Mouse (Mus musculus) embryonic facial prominence, embryonic 10.5 days (tissue): Measurements from ENCODE around the gene Arid1b. TPM values are rescaled to one million over a fixed set of nuclear protein-coding genes. Genes with fewer than 3 reads are reported as not detected.

ENCODE experiments used
- DNase-seq: peaks from one replicate; pipeline ENCODE4 v3.0.0-alpha.2; 2017; ENCODE audit warnings: low spot score
- H3K27ac ChIP-seq: fragments of 300-500 bp; sonication (generic); replicated peaks from 2 replicates; pipeline ENCODE4 v1.5.1; 2016; ENCODE audit warnings: mild to moderate bottlenecking
- H3K27me3 ChIP-seq: fragments of 300-500 bp; sonication (generic); replicated peaks from 2 replicates; pipeline ENCODE4 v1.6.1; 2016; ENCODE audit warnings: low read depth, mild to moderate bottlenecking; ENCODE audit not compliant: poor library complexity, severe bottlenecking
- H3K36me3 ChIP-seq: fragments of 300-500 bp; sonication (generic); replicated peaks from 2 replicates; pipeline ENCODE4 v1.6.1; 2016; ENCODE audit warnings: mild to moderate bottlenecking, moderate library complexity
- H3K4me1 ChIP-seq: fragments of 300-500 bp; sonication (generic); 2 replicates; pipeline ENCODE4 v1.6.1; 2016
- H3K4me3 ChIP-seq: fragments of 300-500 bp; sonication (generic); 2 replicates; pipeline ENCODE4 v1.5.1; 2016; ENCODE audit warnings: mild to moderate bottlenecking, moderate library complexity
- H3K9me3 ChIP-seq: fragments of 300-500 bp; sonication (generic); 2 replicates; pipeline ENCODE4 v1.6.1; 2016; ENCODE audit warnings: mild to moderate bottlenecking
- WGBS: fragments of 180-500 bp; shearing (Covaris S2); methylation state at CpG from one replicate; pipeline ENCODE4 v1.1.7; 2016; 5-methylcytosine and 5-hydroxymethylcytosine counted together
- polyA plus RNA-seq: library from polyadenylated mRNA; unstranded; fragments of >200 nt; fragmentation: Nextera tagmentation; extraction: Ambion mirVana; gene quantifications from 2 replicates; pipeline ENCODE4 v1.2.1, GENCODE M21; 2016

Arid1b gene
- polyA plus RNA-seq, 1 experiment from 2014 or later, result 12.4 TPM

DNA sequence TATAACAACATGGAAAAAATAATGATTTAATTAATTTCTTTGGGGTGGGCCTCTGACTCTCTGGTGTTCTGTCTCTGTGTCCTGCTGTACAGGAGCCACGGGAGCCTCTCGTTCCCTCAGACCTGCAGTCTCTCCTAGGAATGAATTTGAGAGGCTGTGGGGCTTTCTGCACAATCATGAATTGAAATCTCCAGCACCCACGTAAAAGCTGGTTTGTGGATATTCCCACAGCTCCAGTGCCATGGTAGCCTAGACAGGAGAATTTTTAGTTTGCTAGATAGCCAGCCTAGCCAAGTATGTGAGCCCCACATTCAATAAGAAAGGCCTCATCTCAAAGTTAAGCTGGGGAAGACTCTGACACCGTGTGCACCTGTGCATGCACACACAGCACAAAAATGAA lies 335.3 kb downstream of the Arid1b start:
- 89% methylated on average over 4 of the region's 4 CpGs for WGBS
- Histone ChIP-seq H3K4me3 (no peak overlapping the region), H3K9me3 (no peaks in the 10 kb centered on the region), H3K27ac (no peak overlapping the region), H3K4me1 (peaks cover 8% of the 10 kb centered on the region), H3K36me3 (peaks cover 89% of the 10 kb centered on the region), H3K27me3 (peaks cover 30% of the 10 kb centered on the region)
- DNase-seq, result no peak

DNA sequence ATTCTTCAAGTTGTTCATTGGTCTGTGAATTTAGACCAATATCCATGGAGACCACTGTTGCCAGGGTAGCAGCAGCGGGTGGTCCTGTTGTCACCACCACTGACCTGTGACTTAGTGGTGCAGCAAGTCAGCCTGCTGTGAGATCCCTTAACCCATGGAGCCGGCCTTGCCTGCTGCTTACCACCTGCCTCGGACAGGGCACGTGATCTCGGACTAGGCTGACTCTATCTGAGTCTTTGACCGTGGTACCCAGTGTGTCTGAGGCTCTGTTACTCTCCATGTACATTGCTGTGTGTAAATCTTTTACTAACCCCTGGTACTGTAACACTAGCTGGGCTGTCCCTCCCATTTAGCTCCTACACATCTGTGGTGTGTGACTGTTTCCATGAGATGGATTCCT lies 335.9 kb downstream of the Arid1b start:
- no peak overlapping the region for H3K27ac ChIP-seq
- no peaks in the 10 kb centered on the region for H3K9me3 ChIP-seq
- peaks cover 30% of the 10 kb centered on the region for H3K27me3 ChIP-seq
- H3K36me3 ChIP-seq, result peaks cover 94% of the 10 kb centered on the region
- no peak overlapping the region for H3K4me3 ChIP-seq
- 80% methylated on average over 6 of the region's 6 CpGs for WGBS
- no peak for DNase-seq
- peaks cover 2% of the 10 kb centered on the region for H3K4me1 ChIP-seq

DNA sequence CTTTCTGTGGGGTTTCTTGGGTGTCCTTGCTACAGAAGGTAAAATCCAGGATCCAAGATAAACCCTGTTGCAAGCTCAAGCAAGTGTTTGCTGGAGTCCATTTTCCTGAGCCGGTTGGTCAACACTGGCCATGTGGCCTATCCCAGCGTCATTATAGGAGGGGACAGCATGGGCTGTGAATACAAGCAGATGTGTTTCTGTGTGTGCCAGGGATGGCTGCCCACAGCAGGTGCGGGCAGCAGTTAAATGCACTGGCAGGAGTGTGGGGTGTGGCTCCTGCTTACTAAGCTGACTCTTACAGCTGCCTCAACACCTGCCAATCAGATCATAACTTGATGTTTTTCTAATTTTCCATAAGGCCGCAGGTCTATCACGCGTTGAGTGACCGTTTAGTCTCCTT lies 336.5 kb downstream of the Arid1b start:
- no peak for DNase-seq
- Histone ChIP-seq H3K27me3 (peaks cover 26% of the 10 kb centered on the region), H3K36me3 (peaks cover 97% of the 10 kb centered on the region), H3K4me3 (no peak overlapping the region), H3K9me3 (no peaks in the 10 kb centered on the region), H3K27ac (no peak overlapping the region), H3K4me1 (no peaks in the 10 kb centered on the region)
- WGBS, result 93% methylated on average over 7 of the region's 7 CpGs

DNA sequence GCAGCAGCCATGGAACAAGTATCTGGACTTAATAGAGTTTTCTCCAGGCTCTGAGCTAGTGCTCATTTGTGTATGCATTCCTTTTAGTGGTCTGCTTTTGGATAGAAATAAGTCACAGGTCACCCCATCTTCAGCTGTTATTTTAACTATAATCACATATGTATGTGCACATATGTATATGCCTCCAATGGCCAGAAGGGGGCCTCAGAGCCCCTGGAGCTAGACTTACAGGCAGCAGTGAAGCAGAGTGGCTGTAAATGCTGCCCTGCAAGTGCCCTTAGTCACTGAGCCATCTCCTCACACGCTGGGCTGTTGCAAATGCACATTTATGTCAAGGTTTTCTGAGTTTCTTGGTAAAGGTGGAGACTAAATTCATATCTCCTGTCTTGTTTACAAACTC lies 337.3 kb downstream of the Arid1b start:
- DNase-seq, result no peak
- Histone ChIP-seq H3K27ac (no peak overlapping the region), H3K4me1 (no peaks in the 10 kb centered on the region), H3K36me3 (peaks cover 98% of the 10 kb centered on the region), H3K27me3 (peaks cover 19% of the 10 kb centered on the region), H3K9me3 (no peaks in the 10 kb centered on the region), H3K4me3 (no peak overlapping the region)
- 85% methylated on average over 1 of the region's 1 CpGs for WGBS

DNA sequence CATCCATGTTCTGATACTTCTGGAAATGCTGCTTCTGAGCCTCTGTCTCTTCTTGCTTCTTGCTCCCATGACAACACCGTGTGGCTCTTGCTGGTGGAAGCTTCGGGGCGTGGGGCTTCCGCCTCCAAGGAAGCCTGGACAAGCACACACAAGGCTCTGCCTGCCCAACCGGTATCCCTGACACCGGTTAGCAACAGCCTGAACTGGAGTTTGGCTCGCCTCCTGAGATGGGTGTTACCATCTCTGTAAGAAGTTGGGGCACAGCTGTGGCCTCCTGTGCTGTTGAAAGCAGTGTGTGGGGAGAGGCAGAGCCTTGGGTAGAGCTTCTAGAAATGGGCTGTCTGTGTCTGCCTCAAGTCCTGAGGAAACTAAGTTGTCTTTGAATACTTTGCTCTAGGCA lies 340.4 kb downstream of the Arid1b start:
- no peaks in the 10 kb centered on the region for H3K27me3 ChIP-seq
- no peak for DNase-seq
- 0 out of 2 replicates have a peak, but pooled peaks cover 6% of the 10 kb centered on the region for H3K9me3 ChIP-seq
- 96% methylated on average over 7 of the region's 7 CpGs for WGBS
- no peaks in the 10 kb centered on the region for H3K4me1 ChIP-seq
- no peak overlapping the region for H3K27ac ChIP-seq
- H3K4me3 ChIP-seq, result no peak overlapping the region
- peaks cover 98% of the 10 kb centered on the region for H3K36me3 ChIP-seq

DNA sequence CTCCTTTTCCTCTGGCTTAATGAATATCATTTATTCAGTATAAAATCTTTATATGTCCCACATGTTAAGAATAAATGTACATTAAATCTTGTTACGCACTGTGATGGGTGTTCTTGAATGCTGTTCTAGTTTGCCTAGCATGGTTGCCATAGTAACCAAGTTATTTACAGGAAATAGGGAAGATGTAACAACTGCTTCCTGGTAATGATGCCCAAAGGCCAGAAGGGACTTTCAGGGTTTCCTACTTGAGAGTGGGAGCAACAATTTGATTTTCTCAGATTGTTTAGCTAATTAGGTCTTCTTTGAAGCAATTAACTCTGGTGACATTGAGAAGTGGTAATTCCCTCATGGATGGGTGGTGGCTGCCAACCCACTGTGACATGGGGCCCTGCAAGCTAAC lies 350.3 kb downstream of the Arid1b start:
- no peaks in the 10 kb centered on the region for H3K4me1 ChIP-seq
- H3K4me3 ChIP-seq, result no peak overlapping the region
- H3K27ac ChIP-seq, result no peak overlapping the region
- WGBS, result 93% methylated on average over 1 of the region's 1 CpGs
- no peaks in the 10 kb centered on the region for H3K9me3 ChIP-seq
- peaks cover 61% of the 10 kb centered on the region for H3K36me3 ChIP-seq
- H3K27me3 ChIP-seq, result no peaks in the 10 kb centered on the region
- DNase-seq, result no peak

DNA sequence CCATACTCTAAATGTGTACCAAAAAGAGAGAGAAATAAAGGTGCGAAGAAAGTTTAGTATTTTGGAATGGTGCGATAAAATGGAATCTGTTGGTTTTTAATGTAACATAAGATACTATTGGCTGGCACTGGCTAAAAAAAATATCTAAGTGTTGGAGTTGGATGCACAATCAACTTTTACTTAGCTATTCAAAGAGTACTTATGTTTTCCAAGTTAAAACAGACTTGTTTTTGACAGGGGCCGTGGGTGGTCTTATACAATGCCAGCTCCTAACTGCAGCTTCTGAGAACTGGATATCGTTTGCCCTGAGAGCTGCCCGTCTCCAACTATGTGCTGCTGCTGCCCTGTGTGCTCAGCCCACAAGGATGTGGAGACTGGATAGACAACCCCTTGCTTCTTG lies 351.7 kb downstream of the Arid1b start:
- Histone ChIP-seq H3K27ac (no peak overlapping the region), H3K4me1 (no peaks in the 10 kb centered on the region), H3K4me3 (no peak overlapping the region), H3K9me3 (no peaks in the 10 kb centered on the region), H3K27me3 (no peaks in the 10 kb centered on the region), H3K36me3 (peaks cover 47% of the 10 kb centered on the region)
- DNase-seq, result no peak
- WGBS, result 95% methylated on average over 5 of the region's 5 CpGs

- H3K4me3 ChIP-seq, result no peak overlapping the region
- 82% methylated on average over 5 of the region's 5 CpGs for WGBS
- H3K27me3 ChIP-seq, result no peaks in the 10 kb centered on the region
- no peaks in the 10 kb centered on the region for H3K36me3 ChIP-seq
- H3K27ac ChIP-seq, result no peak overlapping the region
- no peaks in the 10 kb centered on the region for H3K9me3 ChIP-seq
- no peak for DNase-seq
- no peaks in the 10 kb centered on the region for H3K4me1 ChIP-seq
These were observed 358.8 kb downstream of the Arid1b start for GRCm38 (mm10) chr17:5352901-5353300.

GRCm38 (mm10) chr17:5360759-5361158 lies 366.6 kb downstream of the Arid1b start:
- H3K9me3 ChIP-seq, result no peaks in the 10 kb centered on the region
- H3K36me3 ChIP-seq, result no peaks in the 10 kb centered on the region
- H3K27ac ChIP-seq, result no peak overlapping the region
- peaks cover 3% of the 10 kb centered on the region; the same call in 1 of the 2 replicates for H3K4me1 ChIP-seq
- no peak for DNase-seq
- no peaks in the 10 kb centered on the region for H3K27me3 ChIP-seq
- H3K4me3 ChIP-seq, result no peak overlapping the region
- 67% methylated on average over 2 of the region's 2 CpGs for WGBS

- H3K9me3 ChIP-seq, result no peaks in the 10 kb centered on the region
- DNase-seq, result no peak
- no peaks in the 10 kb centered on the region for H3K36me3 ChIP-seq
- H3K4me3 ChIP-seq, result no peak overlapping the region
- 84% methylated on average over 8 of the region's 8 CpGs for WGBS
- H3K27me3 ChIP-seq, result no peaks in the 10 kb centered on the region
- no peak overlapping the region for H3K27ac ChIP-seq
- no peaks in the 10 kb centered on the region; the same call in 1 of the 2 replicates for H3K4me1 ChIP-seq
These were observed 371.9 kb downstream of the Arid1b start for GRCm38 (mm10) chr17:5365992-5366398.

GRCm38 (mm10) chr17:5371032-5371431 lies 376.9 kb downstream of the Arid1b start:
- DNase-seq, result no peak
- no peak overlapping the region for H3K4me3 ChIP-seq
- no peaks in the 10 kb centered on the region for H3K4me1 ChIP-seq
- H3K27me3 ChIP-seq, result no peaks in the 10 kb centered on the region
- WGBS, result 85% methylated on average over 4 of the region's 4 CpGs
- H3K9me3 ChIP-seq, result no peaks in the 10 kb centered on the region
- H3K36me3 ChIP-seq, result no peaks in the 10 kb centered on the region
- H3K27ac ChIP-seq, result no peak overlapping the region

GRCm38 (mm10) chr17:5371521-5371920 lies 377.4 kb downstream of the Arid1b start:
- DNase-seq, result no peak
- Histone ChIP-seq H3K27ac (no peak overlapping the region), H3K36me3 (no peaks in the 10 kb centered on the region), H3K27me3 (no peaks in the 10 kb centered on the region), H3K9me3 (no peaks in the 10 kb centered on the region), H3K4me3 (no peak overlapping the region), H3K4me1 (no peaks in the 10 kb centered on the region)
- 83% methylated on average over 7 of the region's 7 CpGs for WGBS

GRCm38 (mm10) chr17:5372951-5373350 lies 378.8 kb downstream of the Arid1b start:
- 84% methylated on average over 8 of the region's 8 CpGs for WGBS
- DNase-seq, result no peak
- H3K36me3 ChIP-seq, result no peaks in the 10 kb centered on the region
- H3K9me3 ChIP-seq, result no peaks in the 10 kb centered on the region
- no peaks in the 10 kb centered on the region for H3K4me1 ChIP-seq
- H3K27ac ChIP-seq, result no peak overlapping the region
- H3K27me3 ChIP-seq, result peaks cover 6% of the 10 kb centered on the region; the same call in 1 of the 2 replicates
- no peak overlapping the region for H3K4me3 ChIP-seq
